Mouse (Mus musculus): ENCODE results near the gene Litaf. TPM values are rescaled to one million over a fixed set of nuclear protein-coding genes. Genes with fewer than 3 reads are reported as not detected.

Litaf gene
- total RNA-seq, 2 experiments from 2014 or later, result 10.0 to 22.2 TPM

DNA sequence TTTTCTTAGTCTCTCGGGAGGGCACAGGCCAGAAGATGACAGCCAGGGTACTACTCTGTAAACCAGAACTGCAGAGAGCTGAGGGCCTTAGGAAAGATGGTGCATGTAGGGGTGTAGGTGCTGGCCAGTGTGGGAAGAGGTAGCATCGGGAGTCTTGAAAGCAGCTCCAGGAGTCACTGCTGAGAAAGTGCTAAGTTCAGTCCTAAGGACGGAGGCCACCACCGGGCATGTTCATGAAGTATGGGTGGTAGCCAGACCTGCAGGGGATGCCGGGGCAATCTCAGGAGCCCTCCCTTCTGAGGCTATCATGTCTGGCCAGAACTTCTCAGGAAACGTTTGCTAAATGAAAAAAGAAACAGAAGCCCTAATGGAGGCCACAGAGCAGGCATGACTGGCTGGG, 3.3 kb upstream of the Litaf start:
- ATAC-seq (replicated peaks; ENCODE audit: low FRiP score, poor library complexity, severe bottlenecking), result no peak

DNA sequence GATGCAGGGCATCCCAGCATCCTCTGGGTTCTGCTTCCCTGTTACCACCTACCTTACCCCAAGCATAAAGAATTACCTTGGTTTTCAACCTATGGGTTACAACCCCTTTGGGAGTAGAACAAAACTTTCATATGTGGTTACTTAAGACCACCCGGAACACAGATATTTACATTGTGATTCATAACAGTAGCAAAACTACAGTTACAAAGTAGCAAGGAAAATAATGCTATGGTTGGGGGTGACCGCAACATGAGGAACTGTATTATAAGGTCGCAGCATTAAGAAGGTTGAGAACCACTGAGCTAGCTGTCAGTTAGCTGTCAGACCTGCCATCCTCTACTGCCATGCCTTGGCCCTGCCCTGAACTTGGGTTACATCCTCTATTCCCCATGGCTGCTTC, 2.7 kb upstream of the Litaf start:
- ATAC-seq (replicated peaks; ENCODE audit: low FRiP score, poor library complexity, severe bottlenecking), result no peak

DNA sequence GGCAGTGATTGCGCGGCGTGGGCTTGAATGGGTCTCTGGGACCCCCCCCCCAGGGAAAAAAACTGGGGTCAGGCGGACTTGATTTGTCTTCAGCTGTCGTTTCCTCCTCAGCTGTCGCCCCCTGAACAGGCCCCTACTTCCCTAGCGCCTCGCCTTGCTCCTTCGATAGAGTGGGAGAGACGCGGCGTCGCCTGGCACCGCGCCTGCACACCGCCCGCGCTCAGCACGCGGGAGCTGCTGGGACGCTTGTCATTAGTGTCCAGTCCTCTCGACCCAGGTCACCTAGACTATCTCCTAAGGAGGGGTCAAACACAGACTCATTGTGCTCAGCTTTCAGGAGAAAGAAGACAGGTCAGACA, 855 bp upstream of the Litaf start:
- no peak for ATAC-seq (replicated peaks; ENCODE audit: low FRiP score, poor library complexity, severe bottlenecking)

DNA sequence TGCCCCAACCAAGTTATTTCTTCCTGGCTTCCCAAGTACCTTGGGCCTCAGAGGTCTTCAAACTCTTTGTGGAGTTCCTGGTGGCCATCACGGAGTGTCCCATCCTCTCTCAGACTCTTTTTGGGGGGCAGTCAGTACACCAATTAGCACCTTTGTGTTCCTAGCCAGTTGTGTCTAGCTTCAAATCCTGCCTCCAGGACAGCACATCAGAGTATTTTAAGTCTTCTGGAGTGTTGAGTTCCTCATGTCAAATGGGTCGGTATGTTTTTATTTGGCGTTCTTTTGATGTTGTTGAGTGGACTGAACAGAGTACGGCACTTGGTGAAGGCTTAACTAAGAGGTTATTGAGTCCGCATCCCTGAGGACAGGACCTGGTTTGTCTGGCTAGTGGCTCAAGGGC, 526 bp downstream of the Litaf start:
- no peak for ATAC-seq (replicated peaks; ENCODE audit: low FRiP score, poor library complexity, severe bottlenecking)

DNA sequence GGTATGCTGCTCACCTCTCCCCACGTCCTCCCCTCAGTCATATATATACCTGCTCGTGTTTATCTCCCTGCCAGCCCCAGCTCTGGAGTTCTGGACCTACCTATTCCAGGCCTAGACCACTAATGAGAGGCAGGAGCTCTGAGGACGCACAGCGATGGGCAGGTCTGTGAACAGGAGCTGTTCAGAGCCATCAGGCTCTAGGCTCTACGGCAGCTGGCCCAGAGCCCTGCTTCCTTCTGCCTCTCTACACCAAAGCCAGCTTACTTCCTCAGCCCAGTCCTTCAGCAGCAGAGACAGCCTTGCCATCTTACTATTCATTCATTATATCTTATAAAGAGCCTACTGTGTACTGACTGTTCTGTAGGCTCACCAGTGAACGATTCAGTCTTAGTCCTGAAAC, 1.2 kb downstream of the Litaf start:
- ATAC-seq (replicated peaks; ENCODE audit: low FRiP score, poor library complexity, severe bottlenecking), result no peak

DNA sequence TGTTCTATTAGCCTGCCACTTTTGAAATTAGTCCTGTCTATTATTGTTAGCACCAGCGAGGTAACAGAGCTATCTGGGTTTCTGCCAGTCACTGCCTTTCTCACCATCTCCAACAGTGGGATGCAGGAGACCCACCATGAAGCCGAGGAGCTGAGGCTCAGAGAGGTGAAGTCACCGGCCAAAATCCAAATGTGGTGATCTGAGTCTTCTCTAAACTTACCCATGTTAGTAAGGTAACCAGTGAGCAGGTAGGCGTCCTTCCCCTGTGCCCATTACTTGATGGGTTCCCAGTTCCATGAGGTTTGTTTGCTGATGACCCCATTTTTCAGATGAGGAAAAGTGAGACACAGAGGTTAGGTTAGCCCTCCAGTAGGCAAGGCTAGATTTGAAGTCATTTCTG, 1.6 kb downstream of the Litaf start:
- ATAC-seq (replicated peaks; ENCODE audit: low FRiP score, poor library complexity, severe bottlenecking), result no peak

DNA sequence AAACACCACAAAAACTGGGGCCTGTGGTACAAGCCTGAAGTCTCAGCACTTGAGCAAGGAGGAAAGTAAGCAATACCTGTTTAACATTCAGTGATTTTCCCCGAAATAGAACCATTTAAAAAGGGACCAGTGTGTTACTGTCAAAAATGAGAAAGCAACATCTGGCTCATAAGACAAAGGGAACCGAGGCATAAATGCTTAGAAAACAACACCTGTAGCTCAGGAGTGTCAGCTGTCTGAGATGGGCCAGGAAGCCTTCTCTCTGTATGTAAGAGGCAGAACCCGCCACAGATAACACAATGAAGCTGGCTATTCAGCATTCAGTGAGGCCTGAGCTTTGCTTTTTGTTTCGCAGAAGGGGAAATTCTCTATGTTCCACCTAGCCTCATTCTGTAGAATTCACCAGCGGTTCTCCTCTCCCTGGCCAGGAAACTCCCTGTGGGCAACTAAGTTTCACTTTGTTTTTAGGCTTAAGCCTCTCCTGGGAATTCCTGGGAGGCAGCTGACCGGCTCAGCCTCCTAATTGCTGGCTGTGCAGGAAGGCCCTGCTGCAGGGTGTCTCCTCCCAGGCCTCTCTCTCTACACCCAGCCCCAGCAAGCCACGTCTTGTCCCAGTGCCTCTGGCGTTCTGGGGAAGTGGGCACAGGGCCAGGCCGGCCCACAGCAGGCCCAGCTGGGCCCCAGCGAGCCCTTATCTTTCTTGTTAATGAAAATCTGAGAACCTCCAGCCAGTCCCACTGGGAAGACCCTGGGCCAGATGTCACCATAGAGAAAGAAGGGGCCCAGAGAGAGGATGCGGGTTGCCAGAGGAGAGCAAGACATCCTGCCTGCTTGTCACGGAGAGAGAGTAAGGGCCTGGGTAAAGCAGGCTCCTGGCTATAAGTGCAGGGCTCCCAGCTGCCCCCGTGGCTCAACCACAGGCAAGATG, 2.9 kb downstream of the Litaf start:
- ATAC-seq (replicated peaks; ENCODE audit: low FRiP score, poor library complexity, severe bottlenecking), result no peak

DNA sequence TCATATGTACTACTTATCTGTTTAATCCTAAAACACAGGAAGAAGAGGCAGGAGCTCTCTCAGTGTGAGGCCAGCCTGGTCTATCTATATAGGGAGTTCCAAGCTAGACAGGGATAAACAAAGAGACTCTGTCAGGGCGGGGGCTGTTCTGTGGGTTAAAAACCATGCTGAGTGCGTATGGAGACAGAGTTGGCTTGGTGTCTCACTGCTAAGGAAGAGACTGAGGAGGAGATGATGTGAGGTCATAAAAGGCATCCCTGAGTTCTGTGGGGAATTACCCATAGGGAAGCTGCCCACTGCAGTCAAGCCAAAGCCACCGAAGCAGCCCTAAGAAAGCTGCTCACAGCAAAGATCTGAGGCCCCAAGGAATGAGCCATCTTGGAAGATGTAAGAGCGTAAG, 5.3 kb downstream of the Litaf start, which contains the start of gene Snn:
Gene Snn (plus strand): TSS at position 301 of the 400 bp plus-strand sequence.
- no peak for ATAC-seq (replicated peaks; ENCODE audit: low FRiP score, poor library complexity, severe bottlenecking)

DNA sequence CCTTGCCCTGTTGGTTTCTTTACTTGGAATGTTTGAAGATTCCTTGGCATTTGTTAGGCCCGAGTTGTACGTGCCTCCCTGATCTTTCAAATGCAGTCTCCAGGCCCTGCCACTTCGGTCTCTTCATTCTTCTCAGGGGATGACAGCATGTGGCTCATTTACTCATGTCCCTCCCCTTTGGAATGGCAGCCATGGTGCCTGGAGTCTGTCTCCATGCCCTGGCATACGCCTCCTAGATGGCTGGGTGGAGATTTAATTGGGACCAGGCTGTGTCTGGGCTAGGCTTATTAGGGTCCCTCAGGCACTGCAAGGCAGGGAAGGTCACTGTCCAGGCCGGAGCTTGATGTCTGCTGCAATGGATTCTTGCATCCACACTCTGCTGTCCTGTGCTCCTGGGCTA, 10.0 kb downstream of the Litaf start:
- no peak for ATAC-seq (replicated peaks; ENCODE audit: low FRiP score, poor library complexity, severe bottlenecking)

DNA sequence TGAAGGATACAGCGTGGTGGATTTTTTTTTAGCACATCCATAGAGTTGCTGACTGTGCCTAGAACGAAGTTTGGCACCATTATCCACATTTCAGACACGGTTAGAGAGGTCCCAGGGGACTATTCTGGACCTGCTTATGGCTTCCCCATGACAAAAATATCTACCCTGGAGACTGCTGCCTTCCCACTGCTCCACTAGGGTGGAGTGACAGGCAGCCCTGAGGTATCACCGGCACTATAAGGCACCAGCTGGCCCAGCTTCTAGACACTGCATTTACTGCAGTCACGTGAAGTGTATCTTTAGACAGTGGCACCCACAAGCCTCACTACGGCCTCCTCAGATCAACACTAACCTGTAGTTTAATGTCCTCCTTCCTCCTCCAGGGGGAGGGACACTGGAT, 11.1 kb downstream of the Litaf start:
- ATAC-seq (replicated peaks; ENCODE audit: low FRiP score, poor library complexity, severe bottlenecking), result no peak

DNA sequence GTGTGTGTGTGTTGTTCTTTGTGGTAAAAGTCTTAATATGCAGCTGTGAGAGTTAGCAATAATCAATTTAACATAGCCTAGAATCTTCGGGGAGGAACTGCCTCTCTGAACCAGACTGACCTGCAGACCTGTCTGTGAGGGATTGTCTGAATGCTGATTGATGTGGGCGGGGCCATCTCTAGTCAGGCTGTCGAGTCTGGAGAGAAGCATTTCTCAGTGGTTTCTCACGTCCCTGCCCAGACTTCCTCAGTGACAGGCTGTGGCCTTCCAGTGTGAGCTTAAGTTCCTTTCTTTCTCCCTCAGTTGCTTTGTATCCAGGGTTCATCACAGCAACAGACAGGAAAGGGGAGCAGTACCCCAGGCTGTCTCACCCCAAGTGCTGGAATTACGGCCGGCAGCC, 11.5 kb downstream of the Litaf start:
- no peak for ATAC-seq (replicated peaks; ENCODE audit: low FRiP score, poor library complexity, severe bottlenecking)

DNA sequence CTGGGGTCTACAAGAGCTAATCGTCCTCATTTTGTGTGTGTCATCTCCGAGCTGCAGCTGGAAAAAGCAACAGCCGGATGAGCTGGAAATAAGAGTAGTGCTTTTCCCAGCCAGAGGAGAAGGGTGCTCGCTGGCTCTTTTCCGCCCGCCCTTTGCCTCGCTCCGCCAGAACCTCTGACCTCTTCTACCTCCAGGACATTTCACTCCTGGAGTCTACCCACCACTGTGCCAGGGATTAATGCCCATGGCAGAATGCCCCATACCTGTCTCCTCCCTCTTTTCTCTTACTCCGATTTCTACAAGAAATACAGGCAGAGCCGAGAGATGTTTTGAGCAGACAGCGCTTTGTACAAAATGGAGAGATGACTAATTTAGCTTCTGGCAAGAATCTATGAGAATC, 14.8 kb downstream of the Litaf start:
- ATAC-seq (replicated peaks; ENCODE audit: low FRiP score, poor library complexity, severe bottlenecking), result no peak

DNA sequence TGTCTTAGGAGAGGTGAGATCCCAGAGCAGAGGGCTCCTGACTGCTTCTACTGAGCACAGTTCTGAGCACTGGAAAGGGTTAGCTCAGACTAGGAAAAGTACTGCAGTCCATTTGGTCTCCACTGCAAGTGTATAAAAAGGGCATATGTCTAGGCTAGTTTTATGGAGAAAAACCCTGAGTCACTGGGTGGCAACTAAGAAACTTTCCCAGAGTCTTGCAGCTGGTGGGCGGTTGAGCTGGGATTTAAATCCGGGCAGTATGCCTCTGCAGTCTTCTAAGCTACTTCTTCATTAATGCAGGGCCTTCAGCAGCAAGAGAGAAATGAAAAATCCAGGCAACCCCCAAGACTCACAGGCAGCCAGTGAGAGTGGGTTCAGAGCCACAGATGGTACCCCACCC, 15.7 kb downstream of the Litaf start:
- no peak for ATAC-seq (replicated peaks; ENCODE audit: low FRiP score, poor library complexity, severe bottlenecking)

DNA sequence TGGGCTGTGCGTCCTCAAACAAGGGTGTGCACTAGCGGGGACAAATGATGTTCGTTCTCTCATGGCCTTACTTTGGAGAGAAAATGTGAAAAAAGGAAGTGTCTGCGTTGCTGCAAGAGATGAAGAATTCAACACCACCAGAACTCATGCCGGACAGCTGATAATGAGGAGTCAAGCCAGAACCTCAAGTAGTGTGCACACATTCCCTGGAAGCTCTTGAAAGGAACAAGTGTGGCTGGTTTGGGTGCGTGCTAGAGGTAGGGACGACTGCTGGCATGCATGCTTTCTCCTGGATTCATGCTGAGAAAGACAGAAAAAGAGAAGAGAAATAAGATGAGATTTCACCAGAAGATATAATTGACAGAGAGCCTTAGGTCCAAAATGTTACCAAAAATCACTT, 18.8 kb downstream of the Litaf start:
- ATAC-seq (replicated peaks; ENCODE audit: low FRiP score, poor library complexity, severe bottlenecking), result no peak

DNA sequence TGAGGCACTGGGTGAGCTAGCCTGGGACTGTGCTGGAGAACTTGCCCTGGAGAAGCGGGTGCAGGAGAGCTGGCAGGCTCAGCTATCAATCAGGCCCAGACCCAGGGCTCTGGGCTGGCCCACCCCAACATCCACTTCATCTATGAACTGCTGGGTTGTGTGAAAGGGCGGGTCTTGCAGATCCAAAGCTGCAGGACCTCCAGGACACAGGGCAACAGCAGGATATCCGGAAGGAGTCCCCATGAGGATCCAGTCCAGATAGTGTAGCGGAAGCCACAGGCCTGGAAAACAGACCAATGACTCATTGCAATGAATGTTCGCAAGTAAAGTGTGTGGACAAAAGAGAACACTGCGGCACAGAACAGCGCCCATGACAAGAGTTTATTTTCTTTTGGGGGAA, 19.5 kb downstream of the Litaf start:
- no peak for ATAC-seq (replicated peaks; ENCODE audit: low FRiP score, poor library complexity, severe bottlenecking)

DNA sequence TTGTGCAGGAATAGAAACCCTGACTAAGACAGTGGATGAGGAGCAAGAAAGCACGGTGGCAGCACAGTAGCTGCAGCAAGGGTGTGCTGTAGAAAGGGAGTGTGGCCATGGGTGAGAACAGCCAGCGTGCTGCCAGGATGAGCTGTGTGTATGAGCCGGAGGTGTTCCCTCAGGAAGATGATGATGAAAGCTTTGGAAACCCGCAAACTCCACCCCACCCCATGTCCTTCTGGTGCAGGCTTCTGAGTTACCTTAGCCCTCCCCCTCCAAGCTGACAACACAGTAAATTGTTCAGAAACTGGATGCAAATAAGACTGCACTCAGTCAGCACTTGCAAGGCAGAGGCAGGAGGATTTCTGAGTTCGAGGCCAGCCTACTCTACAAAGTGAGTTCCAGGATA, 22.7 kb downstream of the Litaf start:
- no peak for ATAC-seq (replicated peaks; ENCODE audit: low FRiP score, poor library complexity, severe bottlenecking)

DNA sequence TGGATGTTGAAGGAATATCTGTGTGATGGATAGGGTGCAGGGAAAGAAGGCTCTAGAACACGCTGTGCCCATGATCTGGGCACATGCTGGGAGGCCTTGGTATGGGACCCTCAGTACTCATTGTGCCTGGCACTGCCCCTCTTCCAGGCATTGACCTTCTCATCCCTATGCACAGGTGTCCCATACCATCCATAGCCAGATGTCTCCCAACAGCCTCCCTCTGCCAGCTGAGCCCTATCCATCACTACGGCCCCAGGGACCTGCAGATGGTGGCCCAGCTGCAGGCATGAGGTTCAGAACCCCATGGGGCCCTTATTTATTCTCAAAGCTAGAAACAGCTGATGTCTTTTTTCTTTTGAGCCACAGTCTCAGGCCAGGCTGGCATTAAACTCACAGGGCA, 25.4 kb downstream of the Litaf start:
- no peak for ATAC-seq (replicated peaks; ENCODE audit: low FRiP score, poor library complexity, severe bottlenecking)

DNA sequence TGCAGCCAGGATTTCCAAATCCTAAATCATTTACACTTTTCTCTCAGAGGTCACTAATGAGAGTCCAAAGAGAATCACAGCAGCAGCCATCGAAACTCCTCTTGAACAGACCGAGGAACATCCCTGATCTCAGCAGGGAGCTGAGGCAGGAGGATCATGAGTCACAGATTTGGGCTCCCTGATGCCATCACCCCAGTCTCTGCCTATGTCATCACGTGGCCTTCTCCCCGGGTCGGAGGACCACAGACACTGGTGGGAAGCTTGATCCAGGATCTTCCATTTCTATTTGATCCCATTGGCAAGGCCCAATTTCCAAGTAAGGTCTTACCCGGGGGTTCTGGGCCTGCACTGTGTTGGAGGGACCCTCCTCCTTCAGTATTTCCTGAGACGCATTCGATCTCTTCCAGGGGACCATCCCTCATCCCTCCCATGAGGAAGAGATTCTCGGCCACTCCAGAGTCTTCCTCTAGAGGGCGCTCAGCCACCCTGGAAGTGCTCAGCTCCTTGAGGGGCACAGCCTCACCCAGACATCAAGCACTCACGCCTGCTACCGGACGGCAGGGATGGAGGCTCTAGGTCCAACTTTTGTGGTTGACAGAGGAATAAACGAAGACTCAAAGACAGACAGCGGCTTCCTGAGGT, 30.0 kb downstream of the Litaf start:
- peak; percentile 50; the same call in 1 of the 2 replicates for ATAC-seq (replicated peaks; ENCODE audit: low FRiP score, poor library complexity, severe bottlenecking)

DNA sequence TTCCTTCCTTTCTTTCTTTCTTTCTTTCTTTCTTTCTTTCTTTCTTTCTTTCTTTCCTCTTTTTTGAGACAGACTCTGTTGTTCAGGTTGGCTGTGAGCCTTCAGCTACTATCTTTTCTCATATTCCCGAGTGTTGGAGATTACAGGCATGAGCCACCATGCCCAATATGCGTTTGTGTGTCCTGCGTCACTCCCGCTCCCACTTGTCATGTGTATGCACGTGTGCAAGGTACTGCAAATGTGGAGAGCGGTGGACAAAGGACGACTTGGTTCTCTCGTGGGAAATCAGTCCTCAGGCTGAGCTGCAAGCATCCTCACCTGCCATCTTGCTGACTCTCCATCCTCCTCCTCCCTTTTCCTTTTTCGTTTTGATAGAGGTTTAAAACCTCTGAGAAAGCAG, 30.7 kb downstream of the Litaf start:
- ATAC-seq (replicated peaks; ENCODE audit: low FRiP score, poor library complexity, severe bottlenecking), result no peak

DNA sequence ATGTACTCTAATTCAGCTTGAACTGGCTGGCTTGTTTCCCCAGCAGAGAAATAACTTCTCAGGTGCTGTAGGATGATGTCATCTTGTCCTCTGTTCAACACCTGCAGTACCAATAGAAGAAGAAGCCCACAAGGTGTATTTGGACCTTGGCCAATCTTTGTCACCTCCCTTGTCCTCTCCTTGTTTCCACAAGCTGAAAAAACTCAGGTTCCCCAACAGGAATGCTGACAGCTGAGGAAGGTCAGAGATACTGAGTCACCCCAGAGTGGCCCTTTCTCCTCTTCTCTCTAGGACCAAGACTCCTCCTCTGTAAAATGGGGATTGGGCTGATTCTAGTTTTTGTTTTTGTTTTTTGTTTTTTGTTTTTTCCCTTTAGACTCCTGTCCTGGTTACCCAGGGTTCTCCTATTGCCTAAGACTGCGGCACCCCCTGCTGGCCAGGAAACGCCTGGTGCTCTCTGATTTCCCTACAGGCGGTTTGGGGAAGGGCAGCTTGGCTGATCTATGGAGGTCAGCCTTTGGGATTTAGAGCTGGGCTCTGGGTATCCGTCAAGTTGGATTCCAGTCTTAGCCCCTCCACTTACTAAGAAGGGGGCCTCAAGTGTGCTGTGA, 31.7 kb downstream of the Litaf start:
- ATAC-seq (replicated peaks; ENCODE audit: low FRiP score, poor library complexity, severe bottlenecking), result peak; percentile 70

DNA sequence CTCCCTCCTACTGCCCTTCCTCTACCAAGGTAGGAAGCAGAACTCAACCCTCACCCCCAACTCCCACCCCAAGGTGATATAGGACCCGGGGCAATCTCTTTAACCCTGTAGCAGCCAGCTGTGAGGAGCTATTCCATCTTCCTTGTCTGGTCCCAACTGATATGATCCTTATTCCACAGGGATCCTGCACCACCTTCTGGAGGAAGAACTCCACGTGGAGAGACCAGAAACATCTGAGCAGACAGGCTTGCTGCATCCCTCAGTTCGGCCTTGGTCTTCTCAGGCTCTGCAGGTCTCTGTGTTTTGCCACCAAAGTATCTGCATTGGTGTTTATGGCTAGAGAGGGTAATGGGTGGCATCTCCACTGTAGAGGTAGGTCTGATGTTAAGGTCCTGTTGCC, 34.6 kb downstream of the Litaf start:
- ATAC-seq (replicated peaks; ENCODE audit: low FRiP score, poor library complexity, severe bottlenecking), result no peak

Data from erythroid progenitor cell, adult 5-6 weeks (primary cell).